Mouse (Mus musculus): ENCODE measurements around the gene Xrcc4.

DNA sequence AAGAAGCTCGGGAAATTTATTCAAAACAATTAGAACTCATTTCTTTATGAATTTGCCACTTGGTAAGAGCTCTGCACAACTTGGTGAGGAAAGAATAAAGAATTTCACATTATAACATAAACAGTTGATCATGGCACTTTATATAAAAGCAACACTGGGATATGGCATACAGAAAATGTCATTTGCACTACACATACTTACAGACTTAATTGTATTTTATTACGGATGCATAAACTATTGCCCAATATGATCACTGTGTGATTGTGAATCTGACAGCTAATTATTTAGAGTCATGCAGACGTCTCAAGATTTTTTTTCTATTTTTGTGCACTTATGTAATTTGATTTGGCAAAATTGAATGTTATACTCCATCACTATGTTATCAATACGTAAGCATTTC, 56.4 kb downstream of the Xrcc4 start:
- TF ChIP-seq GATA1 (IDR thresholded peaks at IDR 0.05; ENCODE audit: borderline replicate concordance, low read length): no peak
- no peak for TF ChIP-seq CTCF (IDR thresholded peaks at IDR 0.05; ENCODE audit: low read depth, low read length)
- no peak for TF ChIP-seq TAL1 (conservative IDR thresholded peaks at IDR 0.05; ENCODE audit: low read depth, low read length)

All from G1E (cell line).